In genomic region chr8:111393391-111394363, GRCm38 (mm10) we compare ENCODE assay signal across 9 mouse cellular contexts. TPM values are rescaled to one million over a fixed set of nuclear protein-coding genes. Genes with fewer than 3 reads are reported as not detected.
DNase-seq lines count a peak whose midpoint lies in the region; ATAC-seq lines count a peak whose summit lies in the region.
"Had no signal": no experiment of that assay in that cellular context is flagged by ENCODE, and none has a peak within 500 bp of the region (broad histone marks: within the 10 kb centered on the region; RNA-seq: fewer than 3 reads in every experiment).

Gene Fa2h (minus strand): TSS chr8:111393824.

- no peaks in the 10 kb centered on the region for H3K4me1 ChIP-seq in hindbrain, embryonic 14.5 days (replicated peaks; ENCODE audit: control insufficient read depth, insufficient read depth, low read length)

- H3K9me3 ChIP-seq in hindbrain, embryonic 14.5 days (ENCODE audit: control insufficient read depth, low read length), result no peaks in the 10 kb centered on the region

- peak within 1 kb of the TSS; percentile 87 for H3K4me2 ChIP-seq in hindbrain, embryonic 14.5 days (replicated peaks)

- peak within 1 kb of the TSS; percentile 63 for H3K9ac ChIP-seq in hindbrain, embryonic 14.5 days

- no peak within 1 kb of the TSS for H3K27ac ChIP-seq in hindbrain, embryonic 14.5 days

- H3K27me3 ChIP-seq in hindbrain, embryonic 14.5 days (ENCODE audit: control insufficient read depth, insufficient read depth, low read length), result peaks cover 64% of the 10 kb centered on the region

- peak within 1 kb of the TSS; percentile 58 for H3K4me3 ChIP-seq in hindbrain, embryonic 14.5 days (replicated peaks; ENCODE audit: low read length)

- WGBS in hindbrain, embryonic 14.5 days, result under 1% methylated on average over 68 of the region's 71 CpGs

- peak; percentile 93 for ATAC-seq in hindbrain, embryonic 14.5 days (ENCODE audit: low FRiP score)

- peak; percentile 52 for DNase-seq in WW6 (ENCODE audit: low read depth, low spot score)
- peak; percentile 34 to 64 for DNase-seq in cerebellum, postnatal 4 days (ENCODE audit: low spot score in 2 of 2)
- DNase-seq in gastrocnemius, adult 18-20 months (ENCODE audit: low spot score), result peak; percentile 49
- peak; percentile 53 for DNase-seq in hindbrain, embryonic 14.5 days (ENCODE audit: low spot score)
- DNase-seq in left cerebral cortex, adult 18-20 months (ENCODE audit: low spot score in 2 of 2), result peak; percentile 62 to 74
- peak; percentile 84 to 91 for DNase-seq in lung, postnatal 4 days
- DNase-seq in right cerebral cortex, adult 2 months (ENCODE audit: low spot score in 2 of 2), result peak; percentile 46 to 65
- DNase-seq in urinary bladder, adult 2 months (ENCODE audit: low spot score), result peak; percentile 84

- H3K36me3 ChIP-seq in hindbrain, embryonic 14.5 days (replicated peaks; ENCODE audit: control insufficient read depth, insufficient read depth), result no peaks in the 10 kb centered on the region

RNA-seq across cellular contexts. Expression of gene Fa2h, which starts in this region (rescaled TPM):
- under 1 TPM; 0.66 to 0.88 TPM for total RNA-seq in gastrocnemius, adult 18-20 months (2021)
- polyA plus RNA-seq in hindbrain, embryonic 14.5 days (2014; fragmentation: Nextera tagmentation; extraction: Ambion mirVana), result 0.74 and 0.93 TPM in 2 replicates
- 10 to 100 TPM; 12.2 to 14.6 TPM for total RNA-seq in left cerebral cortex, adult 18-20 months (2021)
- polyA plus RNA-seq in urinary bladder, adult 2 months (2012; rRNA removed), result 38.4 and 47.1 TPM in 2 replicates
- total RNA-seq: neutrophil, adult 5-6 weeks had no signal

Comparison
In these comparisons a context has a peak if more than half of its experiments do, and no peak if none do; other contexts are left out.
1. RNA of gene Fa2h (total RNA-seq): 12.2 to 14.6 TPM in left cerebral cortex, adult 18-20 months; 0.66 to 0.88 TPM in gastrocnemius, adult 18-20 months; every median in the first group is over 4 times any median in the second.
2. RNA of gene Fa2h (polyA plus RNA-seq): 38.4 to 47.1 TPM in urinary bladder, adult 2 months; 0.74 to 0.93 TPM in hindbrain, embryonic 14.5 days; every median in the first group is over 10 times any median in the second.
3. Peak in DNase-seq in gastrocnemius, adult 18-20 months; RNA of the gene not detected or under 1 TPM.
4. Peak in DNase-seq, ATAC-seq, H3K4me3 ChIP-seq, H3K9ac ChIP-seq and H3K4me2 ChIP-seq in hindbrain, embryonic 14.5 days; RNA of the gene not detected or under 1 TPM.
5. Peak in every context shown above with its lines, with median percentiles within 50 percentile points of each other: DNase-seq.